Mouse (Mus musculus) lung, postnatal 0 days (tissue): ENCODE measurements around the gene Haao. TPM values are rescaled to one million over a fixed set of nuclear protein-coding genes. Genes with fewer than 3 reads are reported as not detected.

Experiments
- ATAC-seq: fragments of 200-750 bp; cut with Nextera tagmentation; 2 replicates; pipeline ENCODE4 v1.8.0; 2017; ENCODE audit warnings: moderate library complexity
- DNase-seq: peaks from one replicate; pipeline ENCODE4 v3.0.0-alpha.2; 2016; ENCODE audit warnings: low spot score
- H3K27ac ChIP-seq: fragments of 300-500 bp; sonication (generic); 2 replicates; pipeline ENCODE4 v1.5.1; 2014; ENCODE audit warnings: antibody characterized with exemption, mild to moderate bottlenecking, low read length, mixed read lengths
- H3K27me3 ChIP-seq: fragments of 300-500 bp; sonication (generic); replicated peaks from 2 replicates; pipeline ENCODE4 v1.6.1; 2014; ENCODE audit warnings: low read length, mixed read lengths; ENCODE audit not compliant: insufficient read depth
- H3K36me3 ChIP-seq: fragments of 300-500 bp; sonication (generic); 2 replicates; pipeline ENCODE4 v1.6.1; 2014; ENCODE audit warnings: low read length, mixed read lengths; ENCODE audit not compliant: insufficient read depth
- H3K4me1 ChIP-seq: fragments of 300-500 bp; sonication (generic); 2 replicates; pipeline ENCODE4 v1.6.1; 2014; ENCODE audit warnings: antibody characterized with exemption, low read depth, low read length, mixed read lengths; ENCODE audit not compliant: insufficient read depth
- H3K4me2 ChIP-seq: fragments of 300-500 bp; sonication (generic); replicated peaks from 2 replicates; pipeline ENCODE4 v1.6.1; 2014; ENCODE audit warnings: low read depth, mild to moderate bottlenecking, low read length, moderate library complexity, mixed read lengths
- H3K4me3 ChIP-seq: fragments of 300-500 bp; sonication (generic); 2 replicates; pipeline ENCODE4 v1.5.1; 2014; ENCODE audit warnings: low read depth, low read length
- H3K9ac ChIP-seq: fragments of 300-500 bp; sonication (generic); replicated peaks from 2 replicates; pipeline ENCODE4 v1.6.1; 2014; ENCODE audit warnings: low read depth, mild to moderate bottlenecking
- H3K9me3 ChIP-seq: fragments of 300-500 bp; sonication (generic); 2 replicates; pipeline ENCODE4 v1.6.1; 2016; ENCODE audit warnings: low read length, mixed read lengths
- CTCF ChIP-seq: IDR thresholded peaks from 2 replicates; pipeline ENCODE4 v1.5.1; 2016; ENCODE audit warnings: antibody characterized with exemption, mild to moderate bottlenecking
- EP300 ChIP-seq: IDR thresholded peaks from 2 replicates; pipeline ENCODE4 v1.6.1; 2016; ENCODE audit warnings: antibody characterized with exemption, mild to moderate bottlenecking, control low read depth
- WGBS: fragments of 180-500 bp; shearing (Covaris S2); extraction: QIAGEN DNeasy Blood & Tissue Kit; methylation state at CpG from one replicate; pipeline ENCODE4 v1.1.7; 2014; 5-methylcytosine and 5-hydroxymethylcytosine counted together
- polyA plus RNA-seq: library from polyadenylated mRNA; unstranded; fragments of >200 nt; fragmentation: Nextera tagmentation; extraction: Ambion mirVana; gene quantifications from 2 replicates; pipeline ENCODE4 v1.2.1, GENCODE M21; 2015

Haao gene
- polyA plus RNA-seq, 1 experiment from 2014 or later, result 1.6 TPM

GRCm38 (mm10) chr17:83786418-83786817 lies 61.3 kb downstream of the Haao start:
- Histone ChIP-seq H3K4me1 (no peaks in the 10 kb centered on the region), H3K9ac (no peak overlapping the region), H3K27me3 (no peaks in the 10 kb centered on the region), H3K4me2 (no peak overlapping the region), H3K4me3 (no peak overlapping the region), H3K36me3 (peaks cover 6% of the 10 kb centered on the region; the same call in 1 of the 2 replicates), H3K9me3 (no peaks in the 10 kb centered on the region), H3K27ac (no peak overlapping the region)
- WGBS, result 85% methylated on average over 6 of the region's 6 CpGs
- TF ChIP-seq EP300 (no peak), CTCF (no peak)
- no peak for DNase-seq
- ATAC-seq, result no peak; the same call in 1 of the 2 replicates

GRCm38 (mm10) chr17:83782740-83783139 lies 65.0 kb downstream of the Haao start:
- DNase-seq (peak; percentile 17), ATAC-seq (peak; percentile 30; the same call in 1 of the 2 replicates)
- H3K27me3 ChIP-seq, result no peaks in the 10 kb centered on the region
- no peak overlapping the region for H3K9ac ChIP-seq
- no peaks in the 10 kb centered on the region for H3K36me3 ChIP-seq
- no peaks in the 10 kb centered on the region for H3K9me3 ChIP-seq
- WGBS, result 59% methylated on average over 5 of the region's 5 CpGs
- no peak for TF ChIP-seq CTCF
- no peak for TF ChIP-seq EP300
- no peak overlapping the region for H3K4me3 ChIP-seq
- no peak overlapping the region for H3K4me2 ChIP-seq
- no peaks in the 10 kb centered on the region for H3K4me1 ChIP-seq
- no peak overlapping the region for H3K27ac ChIP-seq

Other genes with a start within 250 kb of the Haao start
- not detected in 2 replicates for gene Kcng3, start 216.1 kb downstream of the Haao start, polyA plus RNA-seq
- 32.0 and 40.0 TPM in 2 replicates for gene Mta3, start 141.8 kb downstream of the Haao start, polyA plus RNA-seq